Mouse (Mus musculus): ENCODE measurements around the gene Rfng. TPM values are rescaled to one million over a fixed set of nuclear protein-coding genes. Genes with fewer than 3 reads are reported as not detected.
"Not testable (repeated sequence)": the region's sequence is repeated elsewhere in the genome, so short reads cannot be mapped to it uniquely, and the experiment has no call there.

The Rfng gene
- polyA plus RNA-seq (2015; fragmentation: Nextera tagmentation; extraction: Ambion mirVana) = 50.7 TPM in 2 replicates

- under 1% methylated on average over 96 of the region's 107 CpGs for WGBS
- Histone ChIP-seq H3K4me1 (peaks cover 26% of the 10 kb centered on the region), H3K36me3 (peaks cover 55% of the 10 kb centered on the region), H3K4me3 (peak within 1 kb of the TSS; percentile 96), H3K9ac (peak within 1 kb of the TSS; percentile 85), H3K4me2 (peak within 1 kb of the TSS; percentile 90), H3K27ac (peak within 1 kb of the TSS; percentile 81), H3K9me3 (no peaks in the 10 kb centered on the region), H3K27me3 (no peaks in the 10 kb centered on the region)
- peak; percentile 68 for ATAC-seq (ENCODE audit: insufficient number of reproducible peaks, low FRiP score, low TSS enrichment, low read depth)
Observed at GRCm38 (mm10) chr11:120784064-120784791, at the start of gene Rfng, which contains the start of gene Gps1. TSS of gene Rfng (minus strand) at chr11:120784207. TSS of gene Gps1 (plus strand) at chr11:120784272.

- not testable (repeated sequence) for H3K27me3 ChIP-seq; H3K4me1 ChIP-seq; H3K9me3 ChIP-seq; H3K27ac ChIP-seq; H3K4me2 ChIP-seq; H3K36me3 ChIP-seq; H3K9ac ChIP-seq; H3K4me3 ChIP-seq; ATAC-seq (ENCODE audit: insufficient number of reproducible peaks, low FRiP score, low TSS enrichment, low read depth)
- WGBS = 89% methylated on average over 5 of the region's 5 CpGs
Observed at GRCm38 (mm10) chr11:120832962-120833361, 49.0 kb upstream of the Rfng start.

- ATAC-seq (ENCODE audit: insufficient number of reproducible peaks, low FRiP score, low TSS enrichment, low read depth) = no peak
- Histone ChIP-seq H3K27me3 (no peaks in the 10 kb centered on the region), H3K9me3 (no peaks in the 10 kb centered on the region), H3K36me3 (0 out of 2 replicates have a peak, but pooled peaks cover 4% of the 10 kb centered on the region), H3K4me2 (no peak overlapping the region), H3K27ac (no peak overlapping the region), H3K4me3 (no peak overlapping the region), H3K4me1 (peaks cover 5% of the 10 kb centered on the region; the same call in 1 of the 2 replicates), H3K9ac (no peak overlapping the region)
- WGBS = 81% methylated on average over 3 of the region's 3 CpGs
Observed at GRCm38 (mm10) chr11:120831659-120832440, 47.8 kb upstream of the Rfng start.

- no peaks in the 10 kb centered on the region for H3K9me3 ChIP-seq
- H3K4me1 ChIP-seq = peaks cover 6% of the 10 kb centered on the region
- H3K4me2 ChIP-seq = no peak overlapping the region
- 83% methylated on average over 12 of the region's 12 CpGs for whole genome bisulfite sequencing
- ATAC-seq (ENCODE audit: insufficient number of reproducible peaks, low FRiP score, low TSS enrichment, low read depth) = no peak
- 0 out of 2 replicates have a peak, but pooled peaks cover 4% of the 10 kb centered on the region for H3K36me3 ChIP-seq
- H3K27me3 ChIP-seq = no peaks in the 10 kb centered on the region
- no peak overlapping the region for H3K9ac ChIP-seq
- H3K4me3 ChIP-seq = no peak overlapping the region
- H3K27ac ChIP-seq = no peak overlapping the region
Observed at GRCm38 (mm10) chr11:120830686-120831085, 46.7 kb upstream of the Rfng start.

GRCm38 (mm10) chr11:120829757-120830532, 45.9 kb upstream of the Rfng start:
- Histone ChIP-seq H3K9me3 (no peaks in the 10 kb centered on the region), H3K4me1 (peaks cover 14% of the 10 kb centered on the region), H3K27me3 (no peaks in the 10 kb centered on the region), H3K4me3 (no peak overlapping the region), H3K9ac (no peak overlapping the region), H3K4me2 (no peak overlapping the region), H3K36me3 (0 out of 2 replicates have a peak, but pooled peaks cover 4% of the 10 kb centered on the region), H3K27ac (no peak overlapping the region)
- no peak for ATAC-seq (ENCODE audit: insufficient number of reproducible peaks, low FRiP score, low TSS enrichment, low read depth)
- WGBS = 82% methylated on average over 10 of the region's 10 CpGs

- ATAC-seq (ENCODE audit: insufficient number of reproducible peaks, low FRiP score, low TSS enrichment, low read depth) = no peak
- H3K36me3 ChIP-seq = 0 out of 2 replicates have a peak, but pooled peaks cover 4% of the 10 kb centered on the region
- no peak overlapping the region for H3K4me3 ChIP-seq
- H3K4me1 ChIP-seq = peaks cover 11% of the 10 kb centered on the region
- no peak overlapping the region for H3K4me2 ChIP-seq
- 72% methylated on average over 4 of the region's 4 CpGs for WGBS
- H3K27me3 ChIP-seq = no peaks in the 10 kb centered on the region
- no peaks in the 10 kb centered on the region for H3K9me3 ChIP-seq
- no peak overlapping the region for H3K9ac ChIP-seq
- no peak overlapping the region for H3K27ac ChIP-seq
Observed at GRCm38 (mm10) chr11:120828416-120828815, 44.4 kb upstream of the Rfng start.

GRCm38 (mm10) chr11:120826016-120826953, 42.3 kb upstream of the Rfng start:
- WGBS = 84% methylated on average over 8 of the region's 8 CpGs
- no peak overlapping the region for H3K4me2 ChIP-seq
- peak overlapping the region; percentile 98 for H3K27ac ChIP-seq
- no peaks in the 10 kb centered on the region for H3K9me3 ChIP-seq
- H3K27me3 ChIP-seq = no peaks in the 10 kb centered on the region
- ATAC-seq (ENCODE audit: insufficient number of reproducible peaks, low FRiP score, low TSS enrichment, low read depth) = no peak
- no peak overlapping the region for H3K4me3 ChIP-seq
- H3K36me3 ChIP-seq = peaks cover 13% of the 10 kb centered on the region
- no peak overlapping the region for H3K9ac ChIP-seq
- peaks cover 31% of the 10 kb centered on the region for H3K4me1 ChIP-seq

- H3K9ac ChIP-seq = peak overlapping the region; percentile 49
- peaks cover 40% of the 10 kb centered on the region for H3K4me1 ChIP-seq
- ATAC-seq (ENCODE audit: insufficient number of reproducible peaks, low FRiP score, low TSS enrichment, low read depth) = no peak
- 40% methylated on average over 4 of the region's 4 CpGs for WGBS
- peak overlapping the region; percentile 89 for H3K4me3 ChIP-seq
- peak overlapping the region; percentile 77 for H3K4me2 ChIP-seq
- peak overlapping the region; percentile 98 for H3K27ac ChIP-seq
- peaks cover 22% of the 10 kb centered on the region for H3K36me3 ChIP-seq
- H3K9me3 ChIP-seq = no peaks in the 10 kb centered on the region
- H3K27me3 ChIP-seq = no peaks in the 10 kb centered on the region
Observed at GRCm38 (mm10) chr11:120825289-120825863, 41.4 kb upstream of the Rfng start.

GRCm38 (mm10) chr11:120824787-120825288, 40.8 kb upstream of the Rfng start:
- ATAC-seq (ENCODE audit: insufficient number of reproducible peaks, low FRiP score, low TSS enrichment, low read depth) = no peak
- 0% methylated on average over 21 of the region's 21 CpGs for WGBS
- Histone ChIP-seq H3K27me3 (no peaks in the 10 kb centered on the region), H3K27ac (peak overlapping the region; percentile 98), H3K36me3 (peaks cover 27% of the 10 kb centered on the region), H3K9ac (peak overlapping the region; percentile 49), H3K4me2 (peak overlapping the region; percentile 77), H3K4me1 (peaks cover 40% of the 10 kb centered on the region), H3K4me3 (peak overlapping the region; percentile 89), H3K9me3 (no peaks in the 10 kb centered on the region)

GRCm38 (mm10) chr11:120823956-120824786, 40.2 kb upstream of the Rfng start, which contains the start of gene Fasn:
TSS of gene Fasn (minus strand) at chr11:120824547.
- ATAC-seq (ENCODE audit: insufficient number of reproducible peaks, low FRiP score, low TSS enrichment, low read depth) = peak; percentile 87
- no peaks in the 10 kb centered on the region for H3K9me3 ChIP-seq
- peak within 1 kb of the TSS; percentile 98 for H3K27ac ChIP-seq
- H3K4me1 ChIP-seq = peaks cover 40% of the 10 kb centered on the region
- H3K36me3 ChIP-seq = peaks cover 34% of the 10 kb centered on the region
- no peaks in the 10 kb centered on the region for H3K27me3 ChIP-seq
- peak within 1 kb of the TSS; percentile 89 for H3K4me3 ChIP-seq
- under 1% methylated on average over 81 of the region's 109 CpGs for WGBS
- peak within 1 kb of the TSS; percentile 91 for H3K9ac ChIP-seq
- H3K4me2 ChIP-seq = peak within 1 kb of the TSS; percentile 77

All from limb, embryonic 15.5 days (tissue).